Mouse (Mus musculus): ENCODE measurements around the gene Arnt. TPM values are rescaled to one million over a fixed set of nuclear protein-coding genes. Genes with fewer than 3 reads are reported as not detected.

The Arnt gene
- polyA plus RNA-seq, 1 experiment from 2014 or later, result 14.2 TPM

DNA sequence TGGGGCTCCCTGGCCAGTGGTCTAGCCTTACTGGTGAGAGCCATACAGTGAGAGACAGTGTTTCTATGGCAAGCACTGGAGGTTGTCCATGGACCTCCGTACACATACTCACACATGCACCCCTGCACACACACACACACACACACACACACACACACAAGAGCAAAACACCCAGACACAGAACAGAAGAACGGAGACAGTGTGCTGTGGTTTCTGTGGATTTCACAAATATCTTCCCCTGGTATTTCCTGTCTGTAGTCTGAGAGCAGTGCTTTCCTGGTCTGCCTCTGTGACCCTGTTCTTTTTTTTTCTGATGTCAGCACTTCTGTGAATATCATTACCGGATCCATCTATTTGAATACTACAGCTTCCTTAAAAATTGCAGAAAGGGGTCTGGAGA is 89.5 kb downstream of the Arnt start:
- no peaks in the 10 kb centered on the region for H3K4me1 ChIP-seq (replicated peaks; ENCODE audit: control insufficient read depth, insufficient read depth)
- WGBS, result 55% methylated on average over 3 of the region's 3 CpGs
- H3K27me3 ChIP-seq (ENCODE audit: control insufficient read depth, insufficient read depth, low read length), result no peaks in the 10 kb centered on the region
- H3K4me2 ChIP-seq (replicated peaks; ENCODE audit: low read depth), result no peak overlapping the region
- H3K4me3 ChIP-seq (ENCODE audit: low read depth, low read length), result no peak overlapping the region
- TF ChIP-seq EP300 (optimal IDR thresholded peaks at IDR 0.05) (no peak), CTCF (IDR thresholded peaks at IDR 0.05; ENCODE audit: low read depth) (no peak)
- ATAC-seq (ENCODE audit: low FRiP score, low TSS enrichment) (peak; percentile 28; the same call in 1 of the 2 replicates), DNase-seq (ENCODE audit: low spot score) (no peak)
- H3K9me3 ChIP-seq (ENCODE audit: control insufficient read depth, low read length), result no peaks in the 10 kb centered on the region
- no peak overlapping the region for H3K27ac ChIP-seq (replicated peaks)
- no peaks in the 10 kb centered on the region for H3K36me3 ChIP-seq (ENCODE audit: control insufficient read depth, insufficient read depth, low read length)
- H3K9ac ChIP-seq (ENCODE audit: low read length), result no peak overlapping the region

DNA sequence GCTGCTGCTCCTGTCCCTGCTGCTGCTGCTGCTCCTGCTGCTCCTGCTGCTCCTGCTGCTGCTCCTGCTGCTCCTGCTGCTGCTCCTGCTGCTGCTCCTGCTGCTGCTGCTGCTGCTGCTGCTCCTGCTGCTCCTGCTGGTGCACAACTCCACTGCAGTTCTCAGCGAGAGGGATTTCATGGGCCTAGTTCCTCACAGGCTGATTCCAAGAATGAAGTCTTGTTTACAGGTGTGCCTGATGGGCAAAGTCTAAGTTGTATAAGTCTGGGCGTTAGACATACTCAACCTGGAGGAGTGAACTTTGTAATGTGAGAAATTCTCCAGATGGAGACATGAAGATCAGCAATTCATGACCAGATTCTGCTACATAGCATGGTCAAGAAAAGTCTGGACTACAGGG is 90.5 kb downstream of the Arnt start:
- WGBS, result 36% methylated on average over 2 of the region's 2 CpGs
- no peaks in the 10 kb centered on the region for H3K4me1 ChIP-seq (replicated peaks; ENCODE audit: control insufficient read depth, insufficient read depth)
- peak; percentile 68 for DNase-seq (ENCODE audit: low spot score)
- H3K4me3 ChIP-seq (ENCODE audit: low read depth, low read length), result no peak overlapping the region
- H3K9me3 ChIP-seq (ENCODE audit: control insufficient read depth, low read length), result no peaks in the 10 kb centered on the region
- no peaks in the 10 kb centered on the region for H3K36me3 ChIP-seq (ENCODE audit: control insufficient read depth, insufficient read depth, low read length)
- H3K9ac ChIP-seq (ENCODE audit: low read length), result no peak overlapping the region
- H3K27ac ChIP-seq (replicated peaks), result no peak overlapping the region
- no peak overlapping the region for H3K4me2 ChIP-seq (replicated peaks; ENCODE audit: low read depth)
- ATAC-seq (ENCODE audit: low FRiP score, low TSS enrichment), result peak; percentile 86
- peak; percentile 35; the same call in 1 of the 2 replicates for TF ChIP-seq CTCF (IDR thresholded peaks at IDR 0.05; ENCODE audit: low read depth)
- no peak for TF ChIP-seq EP300 (optimal IDR thresholded peaks at IDR 0.05)
- no peaks in the 10 kb centered on the region for H3K27me3 ChIP-seq (ENCODE audit: control insufficient read depth, insufficient read depth, low read length)

DNA sequence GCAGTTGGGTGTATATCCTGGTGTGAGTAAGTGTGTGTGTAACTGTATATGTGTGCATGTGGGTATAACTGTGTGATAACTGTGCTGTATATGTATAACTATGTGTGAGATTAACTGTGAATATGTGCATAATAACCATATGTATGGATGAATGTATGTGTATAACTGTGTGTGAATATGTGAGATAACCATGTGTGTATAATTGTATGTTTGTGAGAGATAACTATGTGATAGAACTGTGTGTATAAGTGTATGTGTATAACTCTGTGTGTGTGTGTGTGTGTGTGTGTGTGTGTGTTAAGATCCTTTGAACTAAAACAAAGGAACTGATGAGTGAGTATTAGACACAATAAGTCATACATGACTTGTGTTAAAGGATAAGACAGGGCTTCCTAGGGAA is 91.9 kb downstream of the Arnt start:
- no peaks in the 10 kb centered on the region for H3K36me3 ChIP-seq (ENCODE audit: control insufficient read depth, insufficient read depth, low read length)
- H3K27ac ChIP-seq (replicated peaks), result no peak overlapping the region
- no peak overlapping the region for H3K9ac ChIP-seq (ENCODE audit: low read length)
- TF ChIP-seq EP300 (optimal IDR thresholded peaks at IDR 0.05), result no peak
- no peak for TF ChIP-seq CTCF (IDR thresholded peaks at IDR 0.05; ENCODE audit: low read depth)
- H3K27me3 ChIP-seq (ENCODE audit: control insufficient read depth, insufficient read depth, low read length), result no peaks in the 10 kb centered on the region
- ATAC-seq (ENCODE audit: low FRiP score, low TSS enrichment), result no peak
- no peaks in the 10 kb centered on the region for H3K9me3 ChIP-seq (ENCODE audit: control insufficient read depth, low read length)
- H3K4me2 ChIP-seq (replicated peaks; ENCODE audit: low read depth), result no peak overlapping the region
- H3K4me3 ChIP-seq (ENCODE audit: low read depth, low read length), result no peak overlapping the region
- DNase-seq (ENCODE audit: low spot score), result no peak
- no peaks in the 10 kb centered on the region for H3K4me1 ChIP-seq (replicated peaks; ENCODE audit: control insufficient read depth, insufficient read depth)

DNA sequence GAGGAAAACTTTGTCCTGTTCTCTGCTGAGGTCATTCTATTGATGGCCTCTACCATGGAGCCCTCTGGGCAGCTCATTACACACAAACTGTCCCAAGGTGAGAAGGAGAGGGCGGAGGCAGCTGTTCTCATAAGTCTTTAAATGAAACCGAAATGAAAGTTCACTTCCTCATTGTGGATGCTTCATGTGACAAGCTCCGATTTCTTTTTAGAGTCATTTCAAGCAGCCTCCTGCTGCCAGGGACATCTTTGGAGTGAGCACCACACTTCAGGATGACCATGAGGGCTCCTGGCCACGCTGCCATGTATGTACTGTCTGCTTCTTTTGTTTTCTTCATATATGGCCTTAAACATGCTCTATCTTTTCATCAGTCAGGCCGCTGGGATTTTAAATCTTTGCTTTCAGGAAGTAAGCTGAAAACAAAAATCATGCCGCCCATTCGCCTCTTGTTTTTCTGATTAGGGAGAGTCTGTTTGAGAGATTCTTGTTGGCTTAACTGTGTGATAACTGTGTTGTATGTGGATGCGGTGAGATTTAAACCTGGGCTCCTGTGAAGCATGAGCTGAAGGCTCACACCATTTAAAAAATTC is 92.5 kb downstream of the Arnt start, which contains the start of gene Ctss:
TSS of gene Ctss (plus strand) at position 165 of the 590 bp plus-strand sequence.
- H3K27ac ChIP-seq (replicated peaks), result no peak within 1 kb of the TSS
- no peak within 1 kb of the TSS for H3K9ac ChIP-seq (ENCODE audit: low read length)
- H3K4me1 ChIP-seq (replicated peaks; ENCODE audit: control insufficient read depth, insufficient read depth), result no peaks in the 10 kb centered on the region
- no peaks in the 10 kb centered on the region for H3K36me3 ChIP-seq (ENCODE audit: control insufficient read depth, insufficient read depth, low read length)
- no peak for DNase-seq (ENCODE audit: low spot score)
- H3K27me3 ChIP-seq (ENCODE audit: control insufficient read depth, insufficient read depth, low read length), result no peaks in the 10 kb centered on the region
- H3K9me3 ChIP-seq (ENCODE audit: control insufficient read depth, low read length), result no peaks in the 10 kb centered on the region
- H3K4me2 ChIP-seq (replicated peaks; ENCODE audit: low read depth), result no peak within 1 kb of the TSS
- H3K4me3 ChIP-seq (ENCODE audit: low read depth, low read length), result no peak within 1 kb of the TSS
- 74% methylated on average over 8 of the region's 8 CpGs for WGBS
- ATAC-seq (ENCODE audit: low FRiP score, low TSS enrichment), result no peak
- no peak for TF ChIP-seq CTCF (IDR thresholded peaks at IDR 0.05; ENCODE audit: low read depth)
- TF ChIP-seq EP300 (optimal IDR thresholded peaks at IDR 0.05), result no peak

DNA sequence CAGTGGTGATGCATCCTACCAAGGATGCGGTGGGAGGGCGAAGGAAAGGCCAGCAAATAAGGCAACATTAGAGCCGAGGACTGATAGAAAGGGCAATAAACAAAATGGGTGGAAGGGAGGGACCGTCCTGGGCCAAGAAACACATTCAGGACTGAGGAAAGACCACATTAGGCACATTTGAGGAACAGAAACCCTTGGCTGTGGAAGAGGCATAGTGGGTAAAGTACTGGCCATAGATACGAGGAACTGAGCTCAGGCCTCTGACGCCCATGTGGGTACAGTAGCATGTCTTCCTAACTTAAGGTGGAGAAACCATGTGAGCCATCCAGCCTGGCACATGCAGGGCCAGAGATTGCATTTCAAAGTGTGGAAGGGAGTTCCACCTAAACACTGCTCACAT is 95.6 kb downstream of the Arnt start:
- no peak for ATAC-seq (ENCODE audit: low FRiP score, low TSS enrichment)
- WGBS, result 80% methylated on average over 6 of the region's 6 CpGs
- DNase-seq (ENCODE audit: low spot score), result no peak
- Histone ChIP-seq H3K9me3 (ENCODE audit: control insufficient read depth, low read length) (no peaks in the 10 kb centered on the region), H3K27me3 (ENCODE audit: control insufficient read depth, insufficient read depth, low read length) (no peaks in the 10 kb centered on the region), H3K9ac (ENCODE audit: low read length) (no peak overlapping the region), H3K27ac (replicated peaks) (no peak overlapping the region), H3K4me3 (ENCODE audit: low read depth, low read length) (no peak overlapping the region), H3K4me1 (replicated peaks; ENCODE audit: control insufficient read depth, insufficient read depth) (no peaks in the 10 kb centered on the region), H3K36me3 (ENCODE audit: control insufficient read depth, insufficient read depth, low read length) (no peaks in the 10 kb centered on the region), H3K4me2 (replicated peaks; ENCODE audit: low read depth) (no peak overlapping the region)
- no peak for TF ChIP-seq EP300 (optimal IDR thresholded peaks at IDR 0.05)
- no peak for TF ChIP-seq CTCF (IDR thresholded peaks at IDR 0.05; ENCODE audit: low read depth)

DNA sequence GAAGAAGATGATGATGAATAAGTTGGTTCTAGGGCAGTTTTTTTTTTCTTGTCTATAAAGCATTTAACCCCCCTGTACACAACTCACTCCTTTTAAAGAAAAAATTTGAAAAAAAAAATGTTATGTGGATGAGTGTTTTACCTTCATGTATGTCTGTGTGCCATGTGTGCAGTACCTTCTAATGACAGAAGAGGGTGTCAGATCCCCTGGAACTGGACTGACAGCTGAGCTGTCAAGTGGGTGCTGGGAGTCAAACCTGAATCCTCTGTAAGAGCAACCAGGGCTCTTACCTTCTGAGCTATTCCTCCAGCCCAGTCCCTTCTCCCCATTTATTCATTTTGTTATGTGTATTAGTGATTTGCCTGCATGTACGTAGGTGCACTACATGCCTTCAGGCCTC is 96.8 kb downstream of the Arnt start:
- Histone ChIP-seq H3K9ac (ENCODE audit: low read length) (no peak overlapping the region), H3K9me3 (ENCODE audit: control insufficient read depth, low read length) (no peaks in the 10 kb centered on the region), H3K27me3 (ENCODE audit: control insufficient read depth, insufficient read depth, low read length) (no peaks in the 10 kb centered on the region), H3K4me1 (replicated peaks; ENCODE audit: control insufficient read depth, insufficient read depth) (no peaks in the 10 kb centered on the region), H3K4me2 (replicated peaks; ENCODE audit: low read depth) (no peak overlapping the region), H3K4me3 (ENCODE audit: low read depth, low read length) (no peak overlapping the region), H3K36me3 (ENCODE audit: control insufficient read depth, insufficient read depth, low read length) (no peaks in the 10 kb centered on the region), H3K27ac (replicated peaks) (no peak overlapping the region)
- WGBS, result 90% methylated on average over 1 of the region's 1 CpGs
- ATAC-seq (ENCODE audit: low FRiP score, low TSS enrichment) (no peak), DNase-seq (ENCODE audit: low spot score) (no peak)
- TF ChIP-seq CTCF (IDR thresholded peaks at IDR 0.05; ENCODE audit: low read depth) (no peak), EP300 (optimal IDR thresholded peaks at IDR 0.05) (no peak)
